Mouse (Mus musculus): Measurements from ENCODE around the gene Pbx3.

DNA sequence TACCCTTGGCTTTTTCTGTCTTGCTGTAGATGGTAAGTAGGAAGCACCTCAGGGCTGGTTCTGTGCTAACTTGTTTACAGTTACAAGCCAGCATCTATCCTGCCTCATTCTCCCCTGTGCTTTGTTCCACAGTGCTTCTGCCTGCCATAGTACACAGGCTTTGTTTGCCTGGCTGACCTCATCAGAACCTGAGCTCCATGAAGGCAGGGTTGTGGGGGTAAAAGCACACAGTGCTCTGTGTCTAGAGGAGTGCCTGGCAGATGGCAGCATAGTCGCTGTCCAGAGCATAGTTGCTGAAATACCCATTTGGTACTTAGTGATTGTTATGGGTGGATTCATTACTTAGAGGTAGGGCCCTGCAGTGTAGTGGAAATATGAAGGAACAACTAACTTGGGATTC is 47.3 kb upstream of the Pbx3 start:
- no peak for TF ChIP-seq CTCF (IDR thresholded peaks at IDR 0.05; ENCODE audit: borderline replicate concordance, control insufficient read depth, extremely low read depth, insufficient read depth, low read length, poor library complexity)
- TF ChIP-seq POLR2A (IDR thresholded peaks at IDR 0.05; ENCODE audit: control insufficient read depth, extremely low read depth, insufficient read depth, low read length, poor library complexity): no peak

Data from thymus, adult 2 months (tissue).